Mouse (Mus musculus): Measurements from ENCODE around the gene Ilk. TPM values are rescaled to one million over a fixed set of nuclear protein-coding genes. Genes with fewer than 3 reads are reported as not detected.

Gene Ilk
- polyA plus RNA-seq, 1 experiment from 2014 or later, result 248 TPM

GRCm38 (mm10) chr7:105743926-105744590 lies 7.7 kb downstream of the Ilk start, which contains the start of gene Taf10:
Taf10 (minus strand) TSS chr7:105744361.
- Histone ChIP-seq H3K4me1 (peaks cover 10% of the 10 kb centered on the region), H3K27ac (peak within 1 kb of the TSS; percentile 72), H3K9ac (peak within 1 kb of the TSS; percentile 93), H3K4me3 (peak within 1 kb of the TSS; percentile 99), H3K36me3 (peaks cover 40% of the 10 kb centered on the region), H3K27me3 (no peaks in the 10 kb centered on the region), H3K9me3 (no peaks in the 10 kb centered on the region), H3K4me2 (replicated peaks) (peak within 1 kb of the TSS; percentile 89)
- under 1% methylated on average over 67 of the region's 67 CpGs for WGBS
- peak; percentile 97 for ATAC-seq (ENCODE audit: insufficient number of reproducible peaks, insufficient read depth, low FRiP score, low TSS enrichment)

- peaks cover 24% of the 10 kb centered on the region for H3K36me3 ChIP-seq
- 69% methylated on average over 2 of the region's 2 CpGs for WGBS
- ATAC-seq (ENCODE audit: insufficient number of reproducible peaks, insufficient read depth, low FRiP score, low TSS enrichment), result no peak
- H3K9me3 ChIP-seq, result no peaks in the 10 kb centered on the region
- H3K9ac ChIP-seq, result no peak overlapping the region
- no peaks in the 10 kb centered on the region for H3K27me3 ChIP-seq
- H3K27ac ChIP-seq, result no peak overlapping the region
- H3K4me2 ChIP-seq (replicated peaks), result no peak overlapping the region
- H3K4me1 ChIP-seq, result peaks cover 14% of the 10 kb centered on the region
- H3K4me3 ChIP-seq, result no peak overlapping the region
Observed at GRCm38 (mm10) chr7:105747776-105748175, 11.4 kb downstream of the Ilk start.

- WGBS, result 23% methylated on average over 20 of the region's 20 CpGs
- H3K4me2 ChIP-seq (replicated peaks), result peak within 1 kb of the TSS; percentile 73
- H3K9ac ChIP-seq, result peak within 1 kb of the TSS; percentile 64
- ATAC-seq (ENCODE audit: insufficient number of reproducible peaks, insufficient read depth, low FRiP score, low TSS enrichment), result peak; percentile 88
- H3K27ac ChIP-seq, result no peak within 1 kb of the TSS
- no peaks in the 10 kb centered on the region for H3K27me3 ChIP-seq
- H3K36me3 ChIP-seq, result peaks cover 54% of the 10 kb centered on the region
- H3K4me3 ChIP-seq, result peak within 1 kb of the TSS; percentile 52
- no peaks in the 10 kb centered on the region for H3K9me3 ChIP-seq
- H3K4me1 ChIP-seq, result peaks cover 6% of the 10 kb centered on the region
Observed at GRCm38 (mm10) chr7:105751491-105752433, 15.4 kb downstream of the Ilk start, which contains the start of gene Tpp1. Tpp1 (minus strand) TSS chr7:105752235.

DNA sequence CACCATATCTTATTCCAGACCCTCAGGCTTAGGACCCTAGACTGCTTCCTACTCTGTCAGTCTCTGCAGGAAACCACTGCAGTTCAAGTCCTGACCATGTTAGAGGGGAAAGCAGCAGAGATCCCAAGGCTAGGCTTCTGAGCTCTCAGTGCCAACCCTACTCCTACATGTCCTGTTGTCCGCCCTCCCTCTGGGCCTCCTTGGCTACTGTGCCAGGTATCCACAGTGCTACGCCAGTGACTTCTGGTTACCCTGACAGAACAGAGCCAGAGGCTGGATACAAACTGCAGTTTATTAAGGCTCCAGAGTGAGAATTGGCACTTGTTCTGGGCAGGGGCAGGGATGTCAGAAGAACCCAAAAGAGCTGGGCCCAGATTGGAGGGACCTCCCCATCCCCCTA lies 16.3 kb downstream of the Ilk start:
- H3K4me1 ChIP-seq, result peaks cover 6% of the 10 kb centered on the region
- peaks cover 61% of the 10 kb centered on the region for H3K36me3 ChIP-seq
- no peak overlapping the region for H3K4me2 ChIP-seq (replicated peaks)
- no peaks in the 10 kb centered on the region for H3K9me3 ChIP-seq
- H3K9ac ChIP-seq, result no peak overlapping the region
- ATAC-seq (ENCODE audit: insufficient number of reproducible peaks, insufficient read depth, low FRiP score, low TSS enrichment), result no peak
- no peaks in the 10 kb centered on the region for H3K27me3 ChIP-seq
- H3K4me3 ChIP-seq, result no peak overlapping the region; the same call in 1 of the 2 replicates
- 90% methylated on average over 2 of the region's 2 CpGs for WGBS
- H3K27ac ChIP-seq, result no peak overlapping the region

- Histone ChIP-seq H3K27me3 (no peaks in the 10 kb centered on the region), H3K4me1 (peaks cover 6% of the 10 kb centered on the region), H3K36me3 (peaks cover 67% of the 10 kb centered on the region), H3K4me3 (no peak overlapping the region), H3K4me2 (replicated peaks) (no peak overlapping the region), H3K9ac (no peak overlapping the region), H3K27ac (no peak overlapping the region), H3K9me3 (no peaks in the 10 kb centered on the region)
- 91% methylated on average over 10 of the region's 10 CpGs for WGBS
- ATAC-seq (ENCODE audit: insufficient number of reproducible peaks, insufficient read depth, low FRiP score, low TSS enrichment), result no peak
Observed at GRCm38 (mm10) chr7:105753281-105753680, 16.9 kb downstream of the Ilk start.

DNA sequence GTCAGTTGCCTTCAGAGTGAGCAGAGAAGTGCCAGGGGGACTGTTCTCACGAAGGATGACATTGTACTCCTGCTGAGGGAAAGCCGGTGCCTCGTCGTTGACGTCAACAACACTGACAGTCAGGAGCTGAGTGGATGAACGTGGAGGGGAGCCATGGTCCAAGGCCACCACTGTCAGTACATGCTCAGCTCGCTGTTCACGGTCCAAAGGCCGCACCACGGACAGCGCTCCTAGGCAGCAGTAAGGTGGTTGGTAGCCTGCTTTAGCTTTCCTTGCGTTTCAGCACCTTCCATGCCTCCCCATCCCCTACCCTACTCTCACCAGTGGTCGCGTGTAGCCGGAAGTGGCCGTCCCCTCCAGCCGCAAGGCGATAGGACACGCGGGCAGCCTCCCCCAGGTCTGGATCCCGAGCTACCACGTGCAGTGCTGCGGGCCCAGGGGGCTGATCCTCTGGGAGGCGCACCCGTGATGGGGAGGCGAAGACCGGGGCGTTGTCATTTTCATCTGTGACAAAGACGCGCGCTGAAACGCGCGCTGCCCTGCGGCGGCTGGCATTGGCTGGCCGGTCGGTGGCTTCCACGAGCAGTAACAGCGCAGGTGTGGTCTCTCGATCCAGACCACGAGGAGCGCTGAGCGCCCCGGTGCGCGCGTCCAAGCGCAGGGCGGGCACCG lies 25.6 kb downstream of the Ilk start:
- no peak; the same call in 1 of the 2 replicates for ATAC-seq (ENCODE audit: insufficient number of reproducible peaks, insufficient read depth, low FRiP score, low TSS enrichment)
- Histone ChIP-seq H3K4me1 (no peaks in the 10 kb centered on the region), H3K4me3 (no peak overlapping the region), H3K9ac (no peak overlapping the region), H3K27me3 (no peaks in the 10 kb centered on the region; the same call in 1 of the 2 replicates), H3K4me2 (replicated peaks) (peak overlapping the region; percentile 6; the same call in 1 of the 2 replicates), H3K9me3 (no peaks in the 10 kb centered on the region), H3K27ac (no peak overlapping the region), H3K36me3 (peaks cover 86% of the 10 kb centered on the region)
- WGBS, result 27% methylated on average over 51 of the region's 51 CpGs

DNA sequence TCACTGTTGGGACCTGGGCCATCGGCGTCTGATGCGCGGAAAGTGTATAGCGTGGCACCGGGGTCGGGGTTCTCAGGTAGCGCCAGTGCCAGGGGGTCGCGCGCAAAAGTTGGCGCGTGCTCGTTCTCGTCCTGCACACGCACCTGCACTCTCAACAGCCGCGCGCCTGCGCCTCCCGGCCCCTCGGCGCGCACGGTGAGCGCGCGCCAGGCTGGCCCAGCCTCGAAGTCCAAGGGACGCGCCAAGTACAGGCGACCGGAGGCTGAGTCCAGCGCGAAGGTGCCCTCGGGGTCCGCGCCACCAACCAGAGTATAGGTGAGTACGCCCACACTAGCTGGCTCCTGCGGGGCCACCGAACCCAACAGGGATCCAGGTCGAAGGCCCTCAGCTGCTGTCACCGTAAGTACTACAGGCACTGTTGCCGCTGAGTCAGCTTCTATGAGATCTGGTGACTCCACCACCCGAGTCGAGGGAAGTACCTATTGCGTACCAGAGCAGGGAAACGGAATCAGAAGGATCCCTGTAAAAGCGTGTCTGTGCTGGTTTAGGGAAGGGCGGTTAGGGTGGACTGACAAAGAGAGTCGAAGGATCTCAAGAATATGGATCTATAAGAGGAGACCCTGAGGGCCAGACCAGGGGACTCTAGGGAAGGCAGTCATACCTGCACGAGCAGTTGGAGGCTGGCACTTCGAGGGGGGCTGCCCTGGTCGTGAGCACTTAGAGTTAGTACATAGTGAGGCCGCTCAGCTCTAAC lies 26.3 kb downstream of the Ilk start:
- Histone ChIP-seq H3K4me3 (no peak overlapping the region), H3K4me1 (peaks cover 6% of the 10 kb centered on the region), H3K36me3 (peaks cover 82% of the 10 kb centered on the region), H3K27me3 (no peaks in the 10 kb centered on the region; the same call in 1 of the 2 replicates), H3K9ac (no peak overlapping the region), H3K4me2 (replicated peaks) (peak overlapping the region; percentile 6; the same call in 1 of the 2 replicates), H3K27ac (no peak overlapping the region), H3K9me3 (no peaks in the 10 kb centered on the region)
- WGBS, result 32% methylated on average over 55 of the region's 55 CpGs
- 0 out of 2 replicates have a peak, but pooled peaks have one; percentile 47 for ATAC-seq (ENCODE audit: insufficient number of reproducible peaks, insufficient read depth, low FRiP score, low TSS enrichment)

DNA sequence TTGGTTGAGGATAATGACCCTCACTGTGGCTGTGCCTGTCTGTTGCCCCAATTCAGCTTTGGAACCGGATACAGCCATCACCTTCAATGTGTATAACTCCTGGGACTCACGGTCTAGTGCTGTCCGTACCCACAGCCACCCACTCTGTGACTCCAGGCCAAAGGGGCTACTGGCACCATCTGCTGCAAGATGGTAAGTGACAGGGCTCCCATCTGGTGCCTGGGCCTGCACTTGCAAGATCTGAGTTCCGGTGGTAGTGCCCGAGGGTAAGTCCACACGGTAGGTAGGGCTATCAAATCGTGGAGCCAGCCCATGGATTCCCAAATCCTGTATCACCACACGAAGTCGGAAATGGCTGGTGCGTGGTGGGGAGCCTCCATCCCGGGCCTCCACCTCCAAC lies 27.9 kb downstream of the Ilk start:
- peaks cover 70% of the 10 kb centered on the region for H3K36me3 ChIP-seq
- H3K4me1 ChIP-seq, result peaks cover 19% of the 10 kb centered on the region
- ATAC-seq (ENCODE audit: insufficient number of reproducible peaks, insufficient read depth, low FRiP score, low TSS enrichment), result no peak
- no peak overlapping the region for H3K4me3 ChIP-seq
- H3K9ac ChIP-seq, result no peak overlapping the region
- no peak overlapping the region for H3K27ac ChIP-seq
- no peaks in the 10 kb centered on the region for H3K9me3 ChIP-seq
- 86% methylated on average over 11 of the region's 11 CpGs for WGBS
- H3K4me2 ChIP-seq (replicated peaks), result no peak overlapping the region
- no peaks in the 10 kb centered on the region; the same call in 1 of the 2 replicates for H3K27me3 ChIP-seq

DNA sequence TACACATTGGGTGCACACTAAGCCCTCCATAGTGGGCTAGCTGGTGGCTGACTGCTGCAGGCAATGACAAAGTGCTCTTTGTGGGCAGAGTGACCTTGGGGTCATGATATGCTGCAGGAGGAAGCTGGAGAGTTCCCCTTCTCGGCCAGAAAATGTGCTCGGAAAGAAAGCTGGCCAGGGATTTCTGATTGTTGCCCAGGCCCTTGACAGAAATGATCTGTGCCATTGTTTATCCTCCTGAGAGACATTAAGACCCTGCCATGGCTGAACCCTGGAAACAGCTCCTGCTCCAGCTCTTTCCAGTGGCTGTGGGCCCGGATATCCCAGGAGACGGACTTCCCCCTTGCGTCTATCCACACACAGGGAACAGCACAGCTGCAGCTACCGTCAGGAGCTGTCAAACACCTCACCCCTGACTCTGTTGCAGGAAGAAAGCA lies 31.4 kb downstream of the Ilk start:
- H3K36me3 ChIP-seq, result peaks cover 79% of the 10 kb centered on the region
- no peak overlapping the region for H3K4me2 ChIP-seq (replicated peaks)
- no peaks in the 10 kb centered on the region; the same call in 1 of the 2 replicates for H3K27me3 ChIP-seq
- H3K9me3 ChIP-seq, result no peaks in the 10 kb centered on the region
- WGBS, result 14% methylated on average over 6 of the region's 6 CpGs
- H3K27ac ChIP-seq, result 0 out of 2 replicates have a peak overlapping the region, but pooled peaks have one; percentile 64
- peaks cover 19% of the 10 kb centered on the region for H3K4me1 ChIP-seq
- no peak overlapping the region for H3K4me3 ChIP-seq
- ATAC-seq (ENCODE audit: insufficient number of reproducible peaks, insufficient read depth, low FRiP score, low TSS enrichment), result no peak
- H3K9ac ChIP-seq, result no peak overlapping the region

- peaks cover 61% of the 10 kb centered on the region for H3K36me3 ChIP-seq
- H3K27ac ChIP-seq, result no peak overlapping the region
- peaks cover 19% of the 10 kb centered on the region for H3K4me1 ChIP-seq
- no peak for ATAC-seq (ENCODE audit: insufficient number of reproducible peaks, insufficient read depth, low FRiP score, low TSS enrichment)
- no peak overlapping the region for H3K4me3 ChIP-seq
- no peak overlapping the region for H3K9ac ChIP-seq
- H3K9me3 ChIP-seq, result no peaks in the 10 kb centered on the region
- 97% methylated on average over 3 of the region's 3 CpGs for WGBS
- H3K4me2 ChIP-seq (replicated peaks), result no peak overlapping the region
- H3K27me3 ChIP-seq, result no peaks in the 10 kb centered on the region
Observed at GRCm38 (mm10) chr7:105769959-105770358, 33.6 kb downstream of the Ilk start.

GRCm38 (mm10) chr7:105772331-105772730 lies 35.9 kb downstream of the Ilk start:
- Histone ChIP-seq H3K4me2 (replicated peaks) (no peak overlapping the region), H3K36me3 (peaks cover 55% of the 10 kb centered on the region), H3K27me3 (no peaks in the 10 kb centered on the region), H3K9ac (no peak overlapping the region), H3K4me3 (no peak overlapping the region), H3K27ac (no peak overlapping the region), H3K9me3 (no peaks in the 10 kb centered on the region), H3K4me1 (peaks cover 38% of the 10 kb centered on the region)
- no peak for ATAC-seq (ENCODE audit: insufficient number of reproducible peaks, insufficient read depth, low FRiP score, low TSS enrichment)
- WGBS, result 95% methylated on average over 15 of the region's 15 CpGs
